In the genomic region with DNA sequence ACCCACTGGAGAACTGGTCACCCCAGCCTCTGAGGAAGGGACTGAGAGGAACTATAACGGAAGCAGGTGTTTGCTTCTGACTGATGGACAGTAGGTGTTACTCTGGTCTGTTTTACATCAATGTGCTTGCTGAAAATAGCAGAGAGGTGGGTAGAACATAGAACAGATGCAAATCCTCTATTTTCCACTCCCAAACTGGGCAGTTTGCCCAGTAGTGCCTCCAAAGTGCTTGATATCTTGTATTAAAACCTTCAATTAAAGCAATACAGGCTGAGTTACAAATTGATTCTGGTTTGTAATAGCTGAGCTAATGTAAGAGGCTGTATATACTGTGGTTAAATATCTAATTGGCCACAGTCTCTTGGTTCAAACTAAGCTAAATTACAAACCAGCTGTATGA, we compare ENCODE assay signal across 15 mouse cellular contexts.
DNase-seq lines count a peak whose midpoint lies in the region; ATAC-seq lines count a peak whose summit lies in the region.
"Had no signal": no experiment of that assay in that cellular context is flagged by ENCODE, and none has a peak within 500 bp of the region (broad histone marks: within the 10 kb centered on the region; RNA-seq: fewer than 3 reads in every experiment).

No protein-coding gene starts in this region.

- no peak overlapping the region for H3K27ac ChIP-seq in embryonic facial prominence, embryonic 14.5 days (replicated peaks; ENCODE audit: low read depth, low read length)
- H3K27ac ChIP-seq in embryonic facial prominence, embryonic 10.5 days (replicated peaks), result no peak overlapping the region
- H3K27ac ChIP-seq: gastrocnemius, adult 2 months; hindbrain, embryonic 10.5 days; left cerebral cortex, adult 2 months; neural tube, embryonic 12.5 days had no signal

- no peaks in the 10 kb centered on the region for H3K36me3 ChIP-seq in embryonic facial prominence, embryonic 14.5 days (ENCODE audit: control insufficient read depth, insufficient read depth, low read length)
- H3K36me3 ChIP-seq in embryonic facial prominence, embryonic 10.5 days (replicated peaks), result no peaks in the 10 kb centered on the region
- H3K36me3 ChIP-seq: G1E; hindbrain, embryonic 10.5 days; neural tube, embryonic 12.5 days had no signal

- H3K27me3 ChIP-seq in embryonic facial prominence, embryonic 14.5 days (replicated peaks; ENCODE audit: control insufficient read depth, insufficient read depth, low read length), result no peaks in the 10 kb centered on the region
- no peaks in the 10 kb centered on the region for H3K27me3 ChIP-seq in embryonic facial prominence, embryonic 10.5 days (replicated peaks; ENCODE audit: low read depth, poor library complexity, severe bottlenecking)
- H3K27me3 ChIP-seq: neural tube, embryonic 12.5 days had no signal

- no peak overlapping the region for H3K4me3 ChIP-seq in embryonic facial prominence, embryonic 14.5 days (ENCODE audit: low read depth, low read length)
- no peak overlapping the region for H3K4me3 ChIP-seq in embryonic facial prominence, embryonic 10.5 days
- H3K4me3 ChIP-seq: gastrocnemius, adult 2 months; hindbrain, embryonic 10.5 days; left cerebral cortex, adult 2 months; neural tube, embryonic 12.5 days had no signal

- H3K9ac ChIP-seq in embryonic facial prominence, embryonic 14.5 days (ENCODE audit: low read depth, low read length), result no peak overlapping the region
- H3K9ac ChIP-seq: neural tube, embryonic 12.5 days had no signal

- no peaks in the 10 kb centered on the region for H3K9me3 ChIP-seq in embryonic facial prominence, embryonic 14.5 days (ENCODE audit: control insufficient read depth, low read length)
- H3K9me3 ChIP-seq in embryonic facial prominence, embryonic 10.5 days, result no peaks in the 10 kb centered on the region
- H3K9me3 ChIP-seq: G1E; hindbrain, embryonic 10.5 days; neural tube, embryonic 12.5 days had no signal

- H3K4me2 ChIP-seq in embryonic facial prominence, embryonic 14.5 days (ENCODE audit: low read depth, low read length), result no peak overlapping the region
- H3K4me2 ChIP-seq: midbrain, embryonic 11.5 days; neural tube, embryonic 12.5 days had no signal

- WGBS in embryonic facial prominence, embryonic 14.5 days, result 69% methylated on average over 1 of the region's 1 CpGs
- 82% methylated on average over 1 of the region's 1 CpGs for whole genome bisulfite sequencing in embryonic facial prominence, embryonic 10.5 days

- no peaks in the 10 kb centered on the region for H3K4me1 ChIP-seq in embryonic facial prominence, embryonic 14.5 days (ENCODE audit: control insufficient read depth, insufficient read depth, low read length)
- no peaks in the 10 kb centered on the region for H3K4me1 ChIP-seq in embryonic facial prominence, embryonic 10.5 days
- H3K4me1 ChIP-seq: hindbrain, embryonic 10.5 days; neural tube, embryonic 12.5 days had no signal

- ATAC-seq in embryonic facial prominence, embryonic 14.5 days (ENCODE audit: low read depth), result no peak
- no peak for ATAC-seq in megakaryocyte-erythroid progenitor cell, adult 5-6 weeks (replicated peaks; ENCODE audit: low FRiP score, low TSS enrichment, poor library complexity, severe bottlenecking)

- peak; percentile 23 for DNase-seq in embryonic facial prominence, embryonic 14.5 days (ENCODE audit: low spot score)
- no peak for DNase-seq in embryonic facial prominence, embryonic 10.5 days (ENCODE audit: low spot score)
- DNase-seq in left cerebral cortex, postnatal 14 days (ENCODE audit: low spot score in 2 of 2), result peak; percentile 18 to 25
- DNase-seq in left cerebral cortex, adult 11 months (ENCODE audit: low spot score), result no peak
- DNase-seq in brain, adult 2 months (ENCODE audit: low read depth, low spot score), result peak; percentile 72
- DNase-seq in layer of hippocampus, adult 8-10 months (ENCODE audit: low spot score in 2 of 2), result peak; percentile 28 to 55
- no peak for DNase-seq in frontal cortex, postnatal 10 days (ENCODE audit: low spot score in 2 of 2)
- DNase-seq: gastrocnemius, adult 2 months; retina, postnatal 1 day had no signal

- intact Hi-C loops in left cerebral cortex, postnatal 14 days (cut with DNase I), result no loop called here

Comparison
In these comparisons a context has a peak if more than half of its experiments do, and no peak if none do; other contexts are left out.
1. DNase-seq: peak in embryonic facial prominence, embryonic 14.5 days (single experiment), left cerebral cortex, postnatal 14 days (2 of 2), brain, adult 2 months (single experiment) and layer of hippocampus, adult 8-10 months (2 of 2); none in embryonic facial prominence, embryonic 10.5 days (single experiment), left cerebral cortex, adult 11 months (single experiment) and frontal cortex, postnatal 10 days (0 of 2).